ENCODE assay signal across 7 mouse cellular contexts in the genomic region with DNA sequence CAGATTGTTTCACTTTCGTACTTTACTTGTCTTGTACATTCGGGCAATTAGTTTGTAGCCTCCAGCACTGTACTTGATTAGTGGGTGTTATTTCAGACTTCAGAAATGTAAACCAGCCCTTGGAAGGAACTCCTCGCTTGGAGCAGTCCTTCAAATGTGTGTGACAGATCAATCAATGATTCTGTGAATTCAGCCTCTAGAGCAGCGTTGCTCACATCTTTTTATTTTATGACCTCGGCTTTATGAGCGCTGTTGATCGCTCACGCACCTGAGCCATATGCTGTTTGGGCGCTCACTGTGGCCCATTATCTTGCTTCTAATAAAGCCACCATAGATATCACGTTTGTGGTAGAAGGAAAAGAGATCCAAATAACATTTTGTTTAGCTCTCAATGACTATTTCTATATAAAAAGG. TPM values are rescaled to one million over a fixed set of nuclear protein-coding genes. Genes with fewer than 3 reads are reported as not detected.
DNase-seq lines count a peak whose midpoint lies in the region; ATAC-seq lines count a peak whose summit lies in the region.

No protein-coding gene starts in this region.

- H3K27me3 ChIP-seq in neural tube, embryonic 11.5 days (ENCODE audit: control insufficient read depth, insufficient read depth, low read length), result no peaks in the 10 kb centered on the region
- no peaks in the 10 kb centered on the region for H3K27me3 ChIP-seq in forebrain, embryonic 16.5 days (replicated peaks; ENCODE audit: control insufficient read depth, insufficient read depth, low read length)
- 0 out of 2 replicates have a peak, but pooled peaks cover 5% of the 10 kb centered on the region for H3K27me3 ChIP-seq in liver, embryonic 13.5 days
- H3K27me3 ChIP-seq in stomach, embryonic 16.5 days (ENCODE audit: control insufficient read depth, insufficient read depth, low read length), result no peaks in the 10 kb centered on the region

- WGBS in neural tube, embryonic 11.5 days, result 67% methylated on average over 10 of the region's 10 CpGs
- WGBS in forebrain, embryonic 16.5 days, result 65% methylated on average over 10 of the region's 10 CpGs
- WGBS in liver, embryonic 13.5 days (ENCODE audit: insufficient replicate concordance), result 69% methylated on average over 10 of the region's 10 CpGs
- WGBS in stomach, embryonic 16.5 days, result 66% methylated on average over 10 of the region's 10 CpGs

- no peak overlapping the region for H3K27ac ChIP-seq in neural tube, embryonic 11.5 days (ENCODE audit: low read depth, low read length)
- H3K27ac ChIP-seq in forebrain, embryonic 16.5 days (ENCODE audit: low read length), result no peak overlapping the region
- no peak overlapping the region for H3K27ac ChIP-seq in liver, embryonic 13.5 days
- no peak overlapping the region for H3K27ac ChIP-seq in stomach, embryonic 16.5 days (ENCODE audit: low read length)

- H3K4me2 ChIP-seq in neural tube, embryonic 11.5 days (ENCODE audit: low read depth), result peak overlapping the region; percentile 70
- H3K4me2 ChIP-seq in forebrain, embryonic 16.5 days (ENCODE audit: low read length), result peak overlapping the region; percentile 57
- peak overlapping the region; percentile 59 for H3K4me2 ChIP-seq in liver, embryonic 13.5 days
- peak overlapping the region; percentile 61 for H3K4me2 ChIP-seq in stomach, embryonic 16.5 days (ENCODE audit: low read depth, low read length)

- H3K4me3 ChIP-seq in neural tube, embryonic 11.5 days (ENCODE audit: low read depth, low read length), result peak overlapping the region; percentile 33; the same call in 1 of the 2 replicates
- H3K4me3 ChIP-seq in forebrain, embryonic 16.5 days (replicated peaks; ENCODE audit: low read length), result peak overlapping the region; percentile 36
- peak overlapping the region; percentile 49 for H3K4me3 ChIP-seq in liver, embryonic 13.5 days (replicated peaks)
- peak overlapping the region; percentile 43 for H3K4me3 ChIP-seq in stomach, embryonic 16.5 days (replicated peaks; ENCODE audit: low read length)

- no peak overlapping the region for H3K9ac ChIP-seq in neural tube, embryonic 11.5 days (ENCODE audit: low read length)
- H3K9ac ChIP-seq in forebrain, embryonic 16.5 days (replicated peaks; ENCODE audit: low read depth, low read length), result no peak overlapping the region
- no peak overlapping the region for H3K9ac ChIP-seq in liver, embryonic 13.5 days
- H3K9ac ChIP-seq in stomach, embryonic 16.5 days (ENCODE audit: low read length), result peak overlapping the region; percentile 27

- peak; percentile 53; the same call in 1 of the 2 replicates for ATAC-seq in neural tube, embryonic 11.5 days (ENCODE audit: insufficient read depth, low FRiP score, low TSS enrichment)
- no peak for ATAC-seq in forebrain, embryonic 16.5 days
- no peak for ATAC-seq in liver, embryonic 13.5 days (ENCODE audit: low read depth)
- no peak; the same call in 1 of the 2 replicates for ATAC-seq in stomach, embryonic 16.5 days (ENCODE audit: insufficient read depth, low FRiP score)
- no peak for ATAC-seq in megakaryocyte-erythroid progenitor cell, adult 5-6 weeks (replicated peaks; ENCODE audit: low FRiP score, low TSS enrichment, poor library complexity, severe bottlenecking)

- H3K4me1 ChIP-seq in neural tube, embryonic 11.5 days (ENCODE audit: control insufficient read depth, insufficient read depth, low read length), result no peaks in the 10 kb centered on the region
- peaks cover 10% of the 10 kb centered on the region for H3K4me1 ChIP-seq in forebrain, embryonic 16.5 days (replicated peaks; ENCODE audit: control insufficient read depth, insufficient read depth, low read length)
- H3K4me1 ChIP-seq in liver, embryonic 13.5 days (replicated peaks), result no peaks in the 10 kb centered on the region
- H3K4me1 ChIP-seq in stomach, embryonic 16.5 days (ENCODE audit: control insufficient read depth, insufficient read depth, low read length), result no peaks in the 10 kb centered on the region

- H3K9me3 ChIP-seq in neural tube, embryonic 11.5 days (ENCODE audit: control insufficient read depth, low read length), result no peaks in the 10 kb centered on the region
- H3K9me3 ChIP-seq in forebrain, embryonic 16.5 days (ENCODE audit: control insufficient read depth, low read length), result no peaks in the 10 kb centered on the region
- H3K9me3 ChIP-seq in liver, embryonic 13.5 days (replicated peaks), result no peaks in the 10 kb centered on the region
- H3K9me3 ChIP-seq in stomach, embryonic 16.5 days (replicated peaks; ENCODE audit: control insufficient read depth, low read length), result no peaks in the 10 kb centered on the region

- no peaks in the 10 kb centered on the region for H3K36me3 ChIP-seq in neural tube, embryonic 11.5 days (ENCODE audit: control insufficient read depth, insufficient read depth, low read length)
- no peaks in the 10 kb centered on the region for H3K36me3 ChIP-seq in forebrain, embryonic 16.5 days (ENCODE audit: control insufficient read depth, insufficient read depth)
- H3K36me3 ChIP-seq in liver, embryonic 13.5 days, result no peaks in the 10 kb centered on the region
- H3K36me3 ChIP-seq in stomach, embryonic 16.5 days (ENCODE audit: control insufficient read depth, insufficient read depth, low read length), result no peaks in the 10 kb centered on the region

- no peak for DNase-seq in neural tube, embryonic 11.5 days (ENCODE audit: low spot score)
- DNase-seq in neural tube, embryonic 10.5 days (ENCODE audit: extremely low spot score, low spot score), result no peak
- no peak for DNase-seq in liver, embryonic 13.5 days
- no peak for DNase-seq in ovary, postnatal 36 days (ENCODE audit: low spot score)

RNA-seq across cellular contexts. Expression of a gene that starts 0.9 kb away (rescaled TPM):
- 0.64 and 1.2 TPM in 2 replicates for polyA plus RNA-seq in neural tube, embryonic 11.5 days (2014; fragmentation: Nextera tagmentation; extraction: Ambion mirVana)
- 1.4 and 2.0 TPM in 2 replicates for polyA plus RNA-seq in forebrain, embryonic 16.5 days (2015; fragmentation: Nextera tagmentation; extraction: Ambion mirVana)
- 0.44 and 0.54 TPM in 2 replicates for polyA plus RNA-seq in liver, embryonic 13.5 days (2015; fragmentation: Nextera tagmentation; extraction: Ambion mirVana)
- 0.90 and 1.5 TPM in 2 replicates for polyA plus RNA-seq in stomach, embryonic 16.5 days (2015; fragmentation: Nextera tagmentation; extraction: Ambion mirVana)
- 0.59 TPM in 1 of 2 replicates, not detected in the other for total RNA-seq in megakaryocyte-erythroid progenitor cell, adult 5-6 weeks (2014; fragmentation: Nextera tagmentation)
- total RNA-seq in megakaryocyte-erythroid progenitor cell, adult 5-6 weeks (2017), result 0.05 TPM in 1 of 2 replicates, not detected in the other

RNA-seq across cellular contexts. Expression of a gene that starts 38.0 kb away (rescaled TPM):
- 13.6 and 16.2 TPM in 2 replicates for polyA plus RNA-seq in neural tube, embryonic 11.5 days (2014; fragmentation: Nextera tagmentation; extraction: Ambion mirVana)
- 36.3 and 37.2 TPM in 2 replicates for polyA plus RNA-seq in forebrain, embryonic 16.5 days (2015; fragmentation: Nextera tagmentation; extraction: Ambion mirVana)
- 0.18 and 0.24 TPM in 2 replicates for polyA plus RNA-seq in liver, embryonic 13.5 days (2015; fragmentation: Nextera tagmentation; extraction: Ambion mirVana)
- polyA plus RNA-seq in stomach, embryonic 16.5 days (2015; fragmentation: Nextera tagmentation; extraction: Ambion mirVana), result 1.7 and 2.0 TPM in 2 replicates
- total RNA-seq in megakaryocyte-erythroid progenitor cell, adult 5-6 weeks (2014; fragmentation: Nextera tagmentation), result 0.10 TPM in 1 of 2 replicates, not detected in the other
- 1.2 TPM in 1 of 2 replicates, not detected in the other for total RNA-seq in megakaryocyte-erythroid progenitor cell, adult 5-6 weeks (2017)
